Mouse (Mus musculus) CH12.LX (cell line): ENCODE results near the gene Skor1. TPM values are rescaled to one million over a fixed set of nuclear protein-coding genes. Genes with fewer than 3 reads are reported as not detected.

Experiments used
- DNase-seq: peaks from one replicate; pipeline ENCODE4 v3.0.0-alpha.2; 2013; ENCODE audit errors: extremely low read depth
- H3K27ac ChIP-seq: 2 replicates; pipeline ENCODE4 v1.5.1; 2012; ENCODE audit warnings: low read depth, mild to moderate bottlenecking, control low read depth, moderate library complexity; ENCODE audit not compliant: insufficient read depth
- H3K27me3 ChIP-seq: replicated peaks from 2 replicates; pipeline ENCODE3; 2012; ENCODE audit warnings: inconsistent platforms
- H3K36me3 ChIP-seq, 2 experiments: replicated peaks in 1 of 2; 2 replicates each; pipeline versions ENCODE3 to v1.6.1; 2012; ENCODE audit warnings: inconsistent platforms in 1 of 2, low read length in 1 of 2, mild to moderate bottlenecking in 1 of 2, mixed read lengths in 1 of 2, moderate library complexity in 1 of 2; ENCODE audit not compliant: control insufficient read depth in 1 of 2, insufficient read depth in 1 of 2
- H3K4me1 ChIP-seq, 2 experiments: 2 replicates each; pipeline ENCODE4 v1.6.1; 2012; ENCODE audit warnings: inconsistent platforms in 1 of 2, moderate library complexity in 1 of 2; ENCODE audit not compliant: insufficient read depth in 2 of 2, control insufficient read depth in 1 of 2
- H3K4me2 ChIP-seq: 2 replicates; pipeline ENCODE4 v1.6.1; 2012; ENCODE audit warnings: low read depth, mild to moderate bottlenecking, control low read depth; ENCODE audit not compliant: poor library complexity, insufficient read depth, severe bottlenecking
- H3K4me3 ChIP-seq, 3 experiments: fragments of 150-350 bp in 1 of 3; sonication (generic) in 1 of 3; replicated peaks in 1 of 3; 2 replicates each; pipeline versions ENCODE3 to v1.5.1; 2011 to 2012; ENCODE audit warnings: low read depth in 2 of 3, low read length in 2 of 3, mild to moderate bottlenecking in 2 of 3, moderate library complexity in 2 of 3, control low read depth in 1 of 3, improper control_type of control experiment in 1 of 3, inconsistent platforms in 1 of 3, mixed read lengths in 1 of 3; ENCODE audit not compliant: poor library complexity in 1 of 3
- H3K79me2 ChIP-seq: replicated peaks from 2 replicates; pipeline ENCODE4 v1.6.1; 2012; ENCODE audit warnings: mild to moderate bottlenecking, moderate library complexity; ENCODE audit not compliant: control insufficient read depth, poor library complexity, insufficient read depth, severe bottlenecking; ENCODE audit errors: extremely low read depth
- H3K9ac ChIP-seq: 2 replicates; pipeline ENCODE4 v1.6.1; 2012; ENCODE audit warnings: low read depth, mild to moderate bottlenecking, control low read depth, moderate library complexity; ENCODE audit not compliant: insufficient read depth
- H3K9me3 ChIP-seq: replicated peaks from 2 replicates; pipeline ENCODE3; 2012; ENCODE audit warnings: low read length, inconsistent platforms, mixed read lengths
- CTCF ChIP-seq, 2 experiments: IDR thresholded peaks in 1 of 2; conservative IDR thresholded peaks in 1 of 2; 2 replicates each; pipeline ENCODE4 v1.5.1; 2011 to 2012; ENCODE audit warnings: low read depth in 2 of 2, low read length in 2 of 2, improper control_type of control experiment in 1 of 2, inconsistent platforms in 1 of 2, mild to moderate bottlenecking in 1 of 2, moderate library complexity in 1 of 2
- EP300 ChIP-seq: IDR thresholded peaks from 2 replicates; pipeline ENCODE4 v1.6.1; 2011; ENCODE audit warnings: low read length, improper control_type of control experiment
- ETS1 ChIP-seq: conservative IDR thresholded peaks from 2 replicates; pipeline ENCODE4 v1.6.1; 2012; ENCODE audit warnings: low read depth, mild to moderate bottlenecking, inconsistent platforms, low read length, improper control_type of control experiment, moderate library complexity
- GABPA ChIP-seq: IDR thresholded peaks from 2 replicates; pipeline ENCODE4 v1.6.1; 2012; ENCODE audit warnings: low read depth, low read length, improper control_type of control experiment, inconsistent platforms; ENCODE audit not compliant: insufficient replicate concordance
- HCFC1 ChIP-seq: IDR thresholded peaks from 2 replicates; pipeline ENCODE4 v1.6.1; 2012; ENCODE audit warnings: low read depth, mild to moderate bottlenecking, inconsistent platforms, low read length, improper control_type of control experiment
- JUND ChIP-seq: conservative IDR thresholded peaks from 2 replicates; pipeline ENCODE4 v1.6.1; 2011; ENCODE audit warnings: low read depth, low read length, improper control_type of control experiment
- KAT2A ChIP-seq: IDR thresholded peaks from 2 replicates; pipeline ENCODE4 v1.6.1; 2012; ENCODE audit warnings: low read length, improper control_type of control experiment, inconsistent platforms; ENCODE audit not compliant: insufficient replicate concordance
- MAX ChIP-seq: IDR thresholded peaks from 2 replicates; pipeline ENCODE4 v1.6.1; 2011; ENCODE audit warnings: low read length, improper control_type of control experiment
- MAZ ChIP-seq: IDR thresholded peaks from 2 replicates; pipeline ENCODE4 v1.6.1; 2012; ENCODE audit warnings: low read depth, mild to moderate bottlenecking, inconsistent platforms, low read length, improper control_type of control experiment, moderate library complexity
- MEF2A ChIP-seq: IDR thresholded peaks from 2 replicates; pipeline ENCODE4 v1.6.1; 2014; ENCODE audit warnings: low read depth, mild to moderate bottlenecking, inconsistent platforms, low read length, improper control_type of control experiment, borderline replicate concordance
- MXI1 ChIP-seq: IDR thresholded peaks from 2 replicates; pipeline ENCODE4 v1.6.1; 2011; ENCODE audit warnings: mild to moderate bottlenecking, low read depth, low read length, improper control_type of control experiment
- MYC ChIP-seq: IDR thresholded peaks from 2 replicates; pipeline ENCODE4 v1.6.1; 2011; ENCODE audit warnings: low read depth, mild to moderate bottlenecking, improper control_type of control experiment, low read length
- RCOR1 ChIP-seq: conservative IDR thresholded peaks from 2 replicates; pipeline ENCODE4 v1.6.1; 2012; ENCODE audit warnings: low read depth, mild to moderate bottlenecking, inconsistent platforms, low read length, improper control_type of control experiment
- SIN3A ChIP-seq: IDR thresholded peaks from 2 replicates; pipeline ENCODE4 v1.6.1; 2012; ENCODE audit warnings: low read length, improper control_type of control experiment, inconsistent platforms
- UBTF ChIP-seq: IDR thresholded peaks from 2 replicates; pipeline ENCODE4 v1.6.1; 2012; ENCODE audit warnings: low read depth, mild to moderate bottlenecking, inconsistent platforms, low read length, improper control_type of control experiment, moderate library complexity
- USF2 ChIP-seq: conservative IDR thresholded peaks from 2 replicates; pipeline ENCODE4 v1.6.1; 2011; ENCODE audit warnings: low read depth, low read length, improper control_type of control experiment
- ZC3H11A ChIP-seq: IDR thresholded peaks from 2 replicates; pipeline ENCODE4 v1.6.1; 2012; ENCODE audit warnings: low read depth, mild to moderate bottlenecking, inconsistent platforms, low read length, improper control_type of control experiment
- ZKSCAN1 ChIP-seq: IDR thresholded peaks from 2 replicates; pipeline ENCODE4 v1.6.1; 2012; ENCODE audit warnings: low read depth, inconsistent platforms, low read length, improper control_type of control experiment, borderline replicate concordance
- dilution Hi-C: fragments of 300-500 bp; cut with MboI; formaldehyde crosslinking; loops from 2 replicates; pipeline ENCODE4 v1.14.3; 2020; ENCODE audit warnings: low sequenced_read_pairs; ENCODE audit not compliant: extremely low pct_unique_long_range_greater_than_20kb, extremely low pct_ligation_motif_present
- in situ Hi-C: fragments of 300-500 bp; cut with MboI; formaldehyde crosslinking; loops from 3 replicates; pipeline ENCODE4 v1.14.3; 2019; ENCODE audit warnings: low sequenced_read_pairs, low pct_ligation_motif_present, low pct_unique_long_range_greater_than_20kb, mixed read lengths
- polyA plus RNA-seq: library from polyadenylated mRNA; unstranded; fragments of >175 nt; gene quantifications from 2 replicates; pipeline ENCODE4 v1.2.1, GENCODE M21; 2012; ENCODE audit warnings: low read depth; ENCODE audit not compliant: insufficient read length
- total RNA-seq, 2 experiments: library from RNA; depleted of rRNA; stranded (reverse); fragments of 300-350 nt in 1 of 2; fragments of >200 nt in 1 of 2; gene quantifications; 2 replicates each; pipeline ENCODE4 v1.2.3; 2012 to 2014

Gene Skor1
- total and polyA plus RNA-seq, 3 experiments: not detected

GRCm38 (mm10) chr9:63163756-63164155, 15.0 kb upstream of the Skor1 start:
- dilution Hi-C loops: no loop called here
- in situ Hi-C loops: no loop called here
- no peak overlapping the region for H3K27ac ChIP-seq
- H3K9ac ChIP-seq: no peak overlapping the region
- H3K27me3 ChIP-seq: no peaks in the 10 kb centered on the region
- DNase-seq: no peak
- H3K4me1 ChIP-seq: peaks cover 0 to 11% of the 10 kb centered on the region in 2 experiments; a peak in 2 of 4 replicates
- no peak overlapping the region for H3K4me3 ChIP-seq
- H3K9me3 ChIP-seq: no peaks in the 10 kb centered on the region
- TF ChIP-seq MEF2A: no peak
- no peak for TF ChIP-seq SIN3A
- TF ChIP-seq ETS1: no peak
- TF ChIP-seq GABPA: no peak
- TF ChIP-seq HCFC1: no peak
- TF ChIP-seq RCOR1: no peak
- TF ChIP-seq JUND: no peak
- TF ChIP-seq EP300: no peak
- TF ChIP-seq KAT2A: no peak
- no peak for TF ChIP-seq MAX
- TF ChIP-seq MXI1: no peak
- no peak overlapping the region for H3K4me2 ChIP-seq
- H3K36me3 ChIP-seq: peaks cover 8 to 51% of the 10 kb centered on the region in 2 experiments
- H3K79me2 ChIP-seq: no peaks in the 10 kb centered on the region

- dilution Hi-C loops: no loop called here
- H3K9me3 ChIP-seq: peaks cover 36% of the 10 kb centered on the region
- no peak for DNase-seq
- no peak overlapping the region for H3K4me2 ChIP-seq
- TF ChIP-seq MYC (no peak), ZKSCAN1 (no peak), MAZ (no peak), CTCF (conservative IDR thresholded peaks at IDR 0.05 in 1 of 2, IDR thresholded peaks at IDR 0.05 in 1 of 2; ENCODE audit: low read depth in 2 of 2, low read length in 2 of 2) (no peak), USF2 (no peak), ZC3H11A (no peak), UBTF (no peak)
- TF ChIP-seq, all 38 proteins: peak for 0
- Histone ChIP-seq H3K79me2 (no peaks in the 10 kb centered on the region), H3K4me1 (no peaks in the 10 kb centered on the region), H3K27ac (no peak overlapping the region), H3K27me3 (peaks cover 2% of the 10 kb centered on the region), H3K9ac (no peak overlapping the region), H3K4me3 (no peak overlapping the region), H3K36me3 (no peaks in the 10 kb centered on the region)
- in situ Hi-C loops: no loop called here
Measured at GRCm38 (mm10) chr9:63151949-63152348, 3.2 kb upstream of the Skor1 start.
